ENCODE assay signal across 22 mouse cellular contexts in the genomic region with DNA sequence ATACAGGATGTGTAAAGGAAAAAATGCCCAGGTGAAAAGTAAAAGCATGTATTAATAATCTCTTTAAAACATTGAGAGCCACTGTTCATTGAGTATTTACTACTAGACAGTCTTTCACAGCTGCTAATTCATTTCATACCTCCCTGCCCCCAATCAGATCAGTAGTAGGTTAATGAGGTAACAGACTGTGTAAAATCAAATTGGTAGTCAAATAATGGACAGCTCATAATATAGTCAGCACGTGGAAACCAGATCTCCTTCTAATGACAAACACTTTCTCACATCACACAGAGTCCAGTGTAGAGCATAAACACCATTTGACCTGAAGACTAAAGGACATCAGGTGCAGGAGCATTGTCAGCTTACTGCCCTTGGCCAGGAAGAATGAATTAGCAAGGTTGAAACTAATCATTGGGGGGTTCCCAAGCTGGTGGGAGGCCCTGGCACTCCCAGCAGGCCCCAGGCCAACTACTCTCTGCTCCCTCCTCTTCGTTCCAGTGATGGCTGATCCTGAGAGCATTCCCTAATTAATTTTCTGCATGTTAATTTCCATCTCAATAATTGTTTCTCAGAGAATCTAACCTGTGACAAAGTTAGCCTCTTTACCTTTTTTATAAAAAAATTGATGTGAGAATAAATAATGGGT.
DNase-seq lines count a peak whose midpoint lies in the region; ATAC-seq and TF ChIP-seq lines count a peak whose summit lies in the region.
"Had no signal": no experiment of that assay in that cellular context is flagged by ENCODE, and none has a peak within 500 bp of the region (broad histone marks: within the 10 kb centered on the region; RNA-seq: fewer than 3 reads in every experiment).

No protein-coding gene starts in this region.

- no peak for TF ChIP-seq CTCF in midbrain, postnatal 0 days (IDR thresholded peaks at IDR 0.05)

- no peak overlapping the region for H3K9ac ChIP-seq in forebrain, embryonic 11.5 days (ENCODE audit: low read length)
- H3K9ac ChIP-seq in forebrain, embryonic 16.5 days (replicated peaks; ENCODE audit: low read depth, low read length) = no peak overlapping the region
- H3K9ac ChIP-seq in midbrain, embryonic 11.5 days (ENCODE audit: low read length) = no peak overlapping the region
- H3K9ac ChIP-seq in midbrain, postnatal 0 days (replicated peaks; ENCODE audit: low read length, poor library complexity, severe bottlenecking) = no peak overlapping the region
- H3K9ac ChIP-seq in forebrain, embryonic 15.5 days (replicated peaks) = no peak overlapping the region
- no peak overlapping the region for H3K9ac ChIP-seq in neural tube, embryonic 14.5 days (replicated peaks; ENCODE audit: low read depth, low read length)
- H3K9ac ChIP-seq: embryonic facial prominence, embryonic 13.5 days had no signal

- no peak overlapping the region for H3K27ac ChIP-seq in forebrain, embryonic 11.5 days (ENCODE audit: low read depth, low read length)
- H3K27ac ChIP-seq in forebrain, embryonic 16.5 days (ENCODE audit: low read length) = no peak overlapping the region
- no peak overlapping the region for H3K27ac ChIP-seq in midbrain, embryonic 11.5 days (ENCODE audit: low read depth, low read length)
- no peak overlapping the region for H3K27ac ChIP-seq in midbrain, postnatal 0 days (ENCODE audit: low read depth, low read length)
- H3K27ac ChIP-seq in forebrain, embryonic 15.5 days (replicated peaks) = no peak overlapping the region
- H3K27ac ChIP-seq in neural tube, embryonic 14.5 days (ENCODE audit: low read depth, low read length) = no peak overlapping the region
- H3K27ac ChIP-seq: embryonic facial prominence, embryonic 13.5 days; gastrocnemius, adult 2 months had no signal

- no peak overlapping the region for H3K4me3 ChIP-seq in forebrain, embryonic 11.5 days (ENCODE audit: low read depth, low read length)
- H3K4me3 ChIP-seq in forebrain, embryonic 16.5 days (replicated peaks; ENCODE audit: low read length) = no peak overlapping the region
- no peak overlapping the region for H3K4me3 ChIP-seq in midbrain, embryonic 11.5 days (ENCODE audit: low read depth, low read length)
- no peak overlapping the region for H3K4me3 ChIP-seq in midbrain, postnatal 0 days (ENCODE audit: low read depth, low read length)
- H3K4me3 ChIP-seq in forebrain, embryonic 15.5 days = no peak overlapping the region
- H3K4me3 ChIP-seq in neural tube, embryonic 14.5 days (ENCODE audit: low read depth, low read length) = no peak overlapping the region
- H3K4me3 ChIP-seq: embryonic facial prominence, embryonic 13.5 days; erythroblast, embryonic 14.5 days; gastrocnemius, adult 2 months had no signal

- no peaks in the 10 kb centered on the region for H3K4me1 ChIP-seq in forebrain, embryonic 11.5 days (replicated peaks; ENCODE audit: control insufficient read depth, insufficient read depth, low read length)
- H3K4me1 ChIP-seq in forebrain, embryonic 16.5 days (replicated peaks; ENCODE audit: control insufficient read depth, insufficient read depth, low read length) = peaks cover 5% of the 10 kb centered on the region; the same call in 1 of the 2 replicates
- no peaks in the 10 kb centered on the region for H3K4me1 ChIP-seq in midbrain, embryonic 11.5 days (ENCODE audit: control insufficient read depth, insufficient read depth, low read length)
- H3K4me1 ChIP-seq in midbrain, postnatal 0 days (ENCODE audit: insufficient read depth, low read length) = no peaks in the 10 kb centered on the region
- H3K4me1 ChIP-seq in forebrain, embryonic 15.5 days = peaks cover 6% of the 10 kb centered on the region; the same call in 1 of the 2 replicates
- 0 out of 2 replicates have a peak, but pooled peaks cover 3% of the 10 kb centered on the region for H3K4me1 ChIP-seq in neural tube, embryonic 14.5 days (ENCODE audit: control insufficient read depth, insufficient read depth, low read length)

- 44% methylated on average over 2 of the region's 2 CpGs for WGBS in forebrain, embryonic 11.5 days
- WGBS in forebrain, embryonic 16.5 days = 30% methylated on average over 2 of the region's 2 CpGs
- WGBS in midbrain, embryonic 11.5 days = 59% methylated on average over 2 of the region's 2 CpGs
- 39% methylated on average over 2 of the region's 2 CpGs for WGBS in midbrain, postnatal 0 days
- 24% methylated on average over 2 of the region's 2 CpGs for WGBS in forebrain, embryonic 15.5 days
- 42% methylated on average over 2 of the region's 2 CpGs for WGBS in neural tube, embryonic 14.5 days

- H3K27me3 ChIP-seq in forebrain, embryonic 11.5 days (ENCODE audit: control insufficient read depth, insufficient read depth, low read length) = no peaks in the 10 kb centered on the region
- no peaks in the 10 kb centered on the region for H3K27me3 ChIP-seq in forebrain, embryonic 16.5 days (replicated peaks; ENCODE audit: control insufficient read depth, insufficient read depth, low read length)
- H3K27me3 ChIP-seq in midbrain, embryonic 11.5 days (ENCODE audit: control insufficient read depth, insufficient read depth, low read length) = no peaks in the 10 kb centered on the region
- no peaks in the 10 kb centered on the region for H3K27me3 ChIP-seq in midbrain, postnatal 0 days (ENCODE audit: insufficient read depth, low read length)
- no peaks in the 10 kb centered on the region for H3K27me3 ChIP-seq in forebrain, embryonic 15.5 days
- no peaks in the 10 kb centered on the region for H3K27me3 ChIP-seq in neural tube, embryonic 14.5 days (ENCODE audit: control insufficient read depth, insufficient read depth, low read length)
- H3K27me3 ChIP-seq: CH12.LX; embryonic facial prominence, embryonic 13.5 days had no signal

- ATAC-seq in forebrain, embryonic 11.5 days (replicated peaks; ENCODE audit: low FRiP score) = peak; percentile 30; the same call in 1 of the 2 replicates
- no peak; the same call in 1 of the 2 replicates for ATAC-seq in forebrain, embryonic 16.5 days
- ATAC-seq in midbrain, embryonic 11.5 days (ENCODE audit: low FRiP score) = no peak
- ATAC-seq in midbrain, postnatal 0 days (ENCODE audit: low FRiP score) = no peak
- peak; percentile 46; the same call in 1 of the 2 replicates for ATAC-seq in forebrain, embryonic 15.5 days (replicated peaks)
- peak; percentile 51; the same call in 1 of the 2 replicates for ATAC-seq in neural tube, embryonic 14.5 days (ENCODE audit: low read depth)

- no peak for DNase-seq in forebrain, embryonic 11.5 days (ENCODE audit: low spot score)
- DNase-seq in midbrain, embryonic 11.5 days (ENCODE audit: low spot score, missing footprints) = peak; percentile 84
- DNase-seq in midbrain, postnatal 0 days (ENCODE audit: low spot score) = no peak
- DNase-seq in ovary, postnatal 14 days (ENCODE audit: low spot score) = no peak
- DNase-seq: adrenal gland, adult 2 months; B cell, adult 2 months; cerebellum, adult 8-10 months; gastrocnemius, adult 2 months; heart, postnatal 36 days; kidney, adult 8-10 months; kidney, postnatal 10 days; lung, postnatal 4 days; right cerebral cortex, adult 18-20 months; right cerebral cortex, postnatal 4 days; thymus, postnatal 14 days had no signal

- H3K4me2 ChIP-seq in forebrain, embryonic 11.5 days (ENCODE audit: low read depth, low read length, severe bottlenecking) = no peak overlapping the region
- H3K4me2 ChIP-seq in forebrain, embryonic 16.5 days (ENCODE audit: low read length) = no peak overlapping the region
- H3K4me2 ChIP-seq in midbrain, embryonic 11.5 days = no peak overlapping the region
- H3K4me2 ChIP-seq in midbrain, postnatal 0 days (ENCODE audit: low read depth, low read length, poor library complexity, severe bottlenecking) = no peak overlapping the region
- H3K4me2 ChIP-seq in forebrain, embryonic 15.5 days (replicated peaks) = no peak overlapping the region
- H3K4me2 ChIP-seq in neural tube, embryonic 14.5 days (ENCODE audit: low read depth, low read length) = no peak overlapping the region
- H3K4me2 ChIP-seq: embryonic facial prominence, embryonic 13.5 days had no signal

- no peaks in the 10 kb centered on the region for H3K36me3 ChIP-seq in forebrain, embryonic 11.5 days (ENCODE audit: control insufficient read depth, insufficient read depth, low read length)
- no peaks in the 10 kb centered on the region for H3K36me3 ChIP-seq in forebrain, embryonic 16.5 days (ENCODE audit: control insufficient read depth, insufficient read depth)
- H3K36me3 ChIP-seq in midbrain, embryonic 11.5 days (ENCODE audit: control insufficient read depth, insufficient read depth, low read length) = no peaks in the 10 kb centered on the region
- H3K36me3 ChIP-seq in midbrain, postnatal 0 days (ENCODE audit: insufficient read depth, low read length) = no peaks in the 10 kb centered on the region
- H3K36me3 ChIP-seq in forebrain, embryonic 15.5 days = no peaks in the 10 kb centered on the region
- H3K36me3 ChIP-seq in neural tube, embryonic 14.5 days (ENCODE audit: control insufficient read depth, insufficient read depth, low read length) = no peaks in the 10 kb centered on the region
- H3K36me3 ChIP-seq: embryonic facial prominence, embryonic 13.5 days; G1E had no signal

- H3K9me3 ChIP-seq in forebrain, embryonic 11.5 days (ENCODE audit: control insufficient read depth, low read length) = no peaks in the 10 kb centered on the region
- H3K9me3 ChIP-seq in forebrain, embryonic 16.5 days (ENCODE audit: control insufficient read depth, low read length) = no peaks in the 10 kb centered on the region
- no peaks in the 10 kb centered on the region for H3K9me3 ChIP-seq in midbrain, embryonic 11.5 days (ENCODE audit: control insufficient read depth, low read length)
- no peaks in the 10 kb centered on the region for H3K9me3 ChIP-seq in midbrain, postnatal 0 days (ENCODE audit: low read length)
- no peaks in the 10 kb centered on the region for H3K9me3 ChIP-seq in forebrain, embryonic 15.5 days
- H3K9me3 ChIP-seq in neural tube, embryonic 14.5 days (ENCODE audit: control insufficient read depth, low read length) = no peaks in the 10 kb centered on the region
- H3K9me3 ChIP-seq: embryonic facial prominence, embryonic 13.5 days; G1E had no signal

Comparison
In these comparisons a context has a peak if more than half of its experiments do, and no peak if none do; other contexts are left out.
1. ATAC-seq: peak in forebrain, embryonic 11.5 days (single experiment), forebrain, embryonic 15.5 days (single experiment) and neural tube, embryonic 14.5 days (single experiment); none in forebrain, embryonic 16.5 days (single experiment), midbrain, embryonic 11.5 days (single experiment) and midbrain, postnatal 0 days (single experiment).